Comparison of ENCODE assay signal across 13 mouse cellular contexts in genomic region chr7:137268452-137269155, GRCm38 (mm10). TPM values are rescaled to one million over a fixed set of nuclear protein-coding genes. Genes with fewer than 3 reads are reported as not detected.
DNase-seq lines count a peak whose midpoint lies in the region; ATAC-seq lines count a peak whose summit lies in the region.
"Had no signal": no experiment of that assay in that cellular context is flagged by ENCODE, and none has a peak within 500 bp of the region (broad histone marks: within the 10 kb centered on the region; RNA-seq: fewer than 3 reads in every experiment).

No protein-coding gene starts in this region.

- no peak overlapping the region for H3K27ac ChIP-seq in kidney, embryonic 16.5 days (ENCODE audit: low read length)
- H3K27ac ChIP-seq: liver, embryonic 14.5 days had no signal

- H3K4me3 ChIP-seq in kidney, embryonic 16.5 days (ENCODE audit: low read length): no peak overlapping the region

- H3K9ac ChIP-seq in kidney, embryonic 16.5 days (replicated peaks; ENCODE audit: low read length): no peak overlapping the region
- H3K9ac ChIP-seq: liver, embryonic 14.5 days had no signal

- 0 out of 2 replicates have a peak, but pooled peaks have one; percentile 31 for ATAC-seq in kidney, embryonic 16.5 days (ENCODE audit: low FRiP score, low TSS enrichment)

- H3K27me3 ChIP-seq in kidney, embryonic 16.5 days (ENCODE audit: insufficient read depth, low read length): peaks cover 9% of the 10 kb centered on the region; the same call in 1 of the 2 replicates

- DNase-seq in kidney, postnatal 25 days: no peak
- DNase-seq in embryo, embryonic 10.5 days (ENCODE audit: low spot score): peak; percentile 78
- peak; percentile 86 for DNase-seq in forelimb bud, embryonic 11.5 days (ENCODE audit: low read depth, low spot score)
- peak; percentile 75 for DNase-seq in mesoderm, embryonic 11.5 days (ENCODE audit: low read depth, low spot score)
- DNase-seq in heart, postnatal 25 days (ENCODE audit: low spot score): no peak
- DNase-seq in left cerebral cortex, adult 8-10 months (ENCODE audit: low spot score in 2 of 2): no peak
- no peak for DNase-seq in urinary bladder, adult 18-20 months (ENCODE audit: low spot score in 2 of 2)
- DNase-seq: cerebellum, adult 18-20 months; heart, postnatal 4 days; lung, postnatal 14 days had no signal

- peaks cover 5% of the 10 kb centered on the region; the same call in 1 of the 2 replicates for H3K4me1 ChIP-seq in kidney, embryonic 16.5 days (ENCODE audit: insufficient read depth, low read length)

- no peaks in the 10 kb centered on the region for H3K36me3 ChIP-seq in kidney, embryonic 16.5 days (ENCODE audit: insufficient read depth, low read length)

- WGBS in kidney, embryonic 16.5 days: 54% methylated on average over 8 of the region's 8 CpGs

- H3K4me2 ChIP-seq in kidney, embryonic 16.5 days (replicated peaks; ENCODE audit: low read depth, low read length): no peak overlapping the region

- H3K9me3 ChIP-seq in kidney, embryonic 16.5 days (ENCODE audit: low read length): no peaks in the 10 kb centered on the region

- intact Hi-C loops in heart, postnatal 25 days (cut with DNase I): no loop called here

RNA-seq across cellular contexts. Expression of gene Ebf3, which starts 45.6 kb away (rescaled TPM):
- 0.45 and 0.75 TPM in 2 replicates for polyA plus RNA-seq in kidney, embryonic 16.5 days (2015; fragmentation: Nextera tagmentation; extraction: Ambion mirVana)
- 10 to 100 TPM in 1 of 2 experiments, 1 to 10 TPM in 1; 8.9 to 10.9 TPM for total RNA-seq in heart, postnatal 25 days (2021)
- total RNA-seq in left cerebral cortex, adult 8-10 months (2022): 1 to 10 TPM in 2 of 4 experiments, under 1 TPM in 2; 0.64 to 2.6 (median 1.1) TPM
- total RNA-seq: monocyte, adult 5-6 weeks had no signal

Comparison
In these comparisons a context has a peak if more than half of its experiments do, and no peak if none do; other contexts are left out.
1. DNase-seq: peak in embryo, embryonic 10.5 days (single experiment), forelimb bud, embryonic 11.5 days (single experiment) and mesoderm, embryonic 11.5 days (single experiment); none in kidney, postnatal 25 days (0 of 2), heart, postnatal 25 days (single experiment), left cerebral cortex, adult 8-10 months (0 of 2) and urinary bladder, adult 18-20 months (0 of 2).